Mouse (Mus musculus): ENCODE measurements at regions not wholly inside any gene's neighbourhood (a gene's known extent, or its start where the extent isn't known, plus 50 kb on each side); places are given as distances from the start of the nearest gene placed in this dataset.

DNA sequence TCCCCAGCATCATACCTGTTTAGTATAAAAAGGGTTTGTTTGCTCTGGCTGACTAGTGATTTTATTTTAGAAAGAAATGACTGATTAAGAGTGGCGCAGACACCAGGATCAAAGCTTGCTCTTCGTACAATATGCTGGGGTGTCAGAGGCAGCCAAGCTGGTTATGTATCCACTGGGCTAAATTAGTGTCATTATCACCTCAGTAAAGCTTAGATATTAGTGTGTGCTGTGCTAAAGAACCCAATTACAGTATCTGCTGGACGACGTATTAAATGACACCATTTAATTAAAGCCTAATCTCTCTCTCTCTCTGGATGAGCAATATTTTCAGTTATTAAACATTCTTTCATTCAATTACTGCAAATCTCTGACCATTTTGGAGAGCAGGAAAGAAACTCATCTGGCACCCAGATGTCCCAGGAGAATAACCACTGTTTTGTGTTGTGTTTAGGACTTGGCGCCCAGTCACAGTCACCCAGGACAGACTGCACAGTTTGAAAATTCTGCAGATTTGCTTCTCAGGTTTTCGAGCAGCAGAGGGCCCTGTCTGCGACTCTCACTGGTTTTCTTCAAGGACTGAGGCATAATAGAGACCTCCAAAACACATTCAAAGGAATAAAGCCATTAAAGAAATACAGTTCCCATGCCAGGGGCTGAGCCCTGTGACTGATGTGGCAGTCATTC, 133.1 kb upstream of the Peli2 start:
- Histone ChIP-seq H3K27ac (ENCODE audit: control insufficient read depth, insufficient read depth, low read depth, low read length) (no peak overlapping the region), H3K4me1 (ENCODE audit: control insufficient read depth, insufficient read depth, low read length) (no peaks in the 10 kb centered on the region), H3K27me3 (ENCODE audit: control insufficient read depth, insufficient read depth, low read length) (no peaks in the 10 kb centered on the region), H3K36me3 (ENCODE audit: control insufficient read depth, insufficient read depth, low read length) (no peaks in the 10 kb centered on the region), H3K4me3 (ENCODE audit: control insufficient read depth, low read depth, low read length) (no peak overlapping the region)
- TF ChIP-seq CTCF (IDR thresholded peaks at IDR 0.05; ENCODE audit: control insufficient read depth, insufficient read depth, insufficient replicate concordance, low read depth, low read length), result no peak
- TF ChIP-seq POLR2A (IDR thresholded peaks at IDR 0.05; ENCODE audit: control insufficient read depth, low read depth, low read length), result no peak

DNA sequence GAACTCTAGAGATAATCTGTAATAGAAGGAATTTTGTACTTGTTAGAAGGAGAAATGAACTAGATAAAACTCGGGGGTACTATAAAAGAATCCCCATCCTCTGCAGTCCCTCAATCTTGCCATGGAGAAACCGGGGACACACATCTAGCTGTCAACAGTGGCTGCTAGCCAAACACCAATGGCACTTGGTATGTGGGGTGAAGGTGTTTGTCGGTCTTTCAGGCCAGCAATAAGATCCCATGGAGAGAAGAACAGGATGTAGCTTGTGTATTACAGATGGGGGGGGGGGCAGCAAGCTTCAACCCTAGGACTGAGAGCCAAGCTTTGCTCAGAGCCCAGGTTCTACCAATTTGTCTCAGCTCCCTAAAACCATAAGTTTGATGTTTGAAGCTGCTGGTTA, 132.5 kb upstream of the Peli2 start:
- Histone ChIP-seq H3K27me3 (ENCODE audit: control insufficient read depth, insufficient read depth, low read length) (no peaks in the 10 kb centered on the region), H3K4me3 (ENCODE audit: control insufficient read depth, low read depth, low read length) (no peak overlapping the region), H3K36me3 (ENCODE audit: control insufficient read depth, insufficient read depth, low read length) (no peaks in the 10 kb centered on the region), H3K4me1 (ENCODE audit: control insufficient read depth, insufficient read depth, low read length) (peaks cover 1% of the 10 kb centered on the region; the same call in 1 of the 2 replicates), H3K27ac (ENCODE audit: control insufficient read depth, insufficient read depth, low read depth, low read length) (no peak overlapping the region)
- TF ChIP-seq CTCF (IDR thresholded peaks at IDR 0.05; ENCODE audit: control insufficient read depth, insufficient read depth, insufficient replicate concordance, low read depth, low read length) (no peak), POLR2A (IDR thresholded peaks at IDR 0.05; ENCODE audit: control insufficient read depth, low read depth, low read length) (no peak)

DNA sequence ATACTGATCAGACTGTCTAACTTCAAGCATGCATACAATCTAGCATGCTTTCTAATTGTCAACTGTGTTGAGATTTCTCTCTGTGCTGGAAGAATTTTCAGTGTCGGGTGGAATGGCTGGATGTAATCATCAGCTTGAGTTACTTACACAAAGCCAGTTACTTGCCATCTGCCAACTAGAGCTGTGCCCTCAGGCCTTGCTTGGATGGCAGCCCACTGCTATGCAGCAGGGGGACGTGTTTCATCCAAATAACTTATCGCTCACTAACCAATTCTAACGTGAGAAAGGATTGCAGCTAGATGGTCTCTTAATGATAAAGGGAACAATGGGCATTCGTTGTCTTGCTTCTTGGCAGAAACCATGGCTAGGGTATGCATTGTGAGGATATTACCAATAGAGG, 131.3 kb upstream of the Peli2 start:
- no peak overlapping the region for H3K27ac ChIP-seq (ENCODE audit: control insufficient read depth, insufficient read depth, low read depth, low read length)
- H3K27me3 ChIP-seq (ENCODE audit: control insufficient read depth, insufficient read depth, low read length), result no peaks in the 10 kb centered on the region
- no peak overlapping the region for H3K4me3 ChIP-seq (ENCODE audit: control insufficient read depth, low read depth, low read length)
- no peak for TF ChIP-seq CTCF (IDR thresholded peaks at IDR 0.05; ENCODE audit: control insufficient read depth, insufficient read depth, insufficient replicate concordance, low read depth, low read length)
- no peak for TF ChIP-seq POLR2A (IDR thresholded peaks at IDR 0.05; ENCODE audit: control insufficient read depth, low read depth, low read length)
- no peaks in the 10 kb centered on the region for H3K36me3 ChIP-seq (ENCODE audit: control insufficient read depth, insufficient read depth, low read length)
- H3K4me1 ChIP-seq (ENCODE audit: control insufficient read depth, insufficient read depth, low read length), result peaks cover 3% of the 10 kb centered on the region; the same call in 1 of the 2 replicates

- Histone ChIP-seq H3K27ac (ENCODE audit: control insufficient read depth, insufficient read depth, low read depth, low read length) (no peak overlapping the region), H3K4me1 (ENCODE audit: control insufficient read depth, insufficient read depth, low read length) (peaks cover 3% of the 10 kb centered on the region; the same call in 1 of the 2 replicates), H3K27me3 (ENCODE audit: control insufficient read depth, insufficient read depth, low read length) (no peaks in the 10 kb centered on the region), H3K36me3 (ENCODE audit: control insufficient read depth, insufficient read depth, low read length) (no peaks in the 10 kb centered on the region), H3K4me3 (ENCODE audit: control insufficient read depth, low read depth, low read length) (no peak overlapping the region)
- no peak for TF ChIP-seq CTCF (IDR thresholded peaks at IDR 0.05; ENCODE audit: control insufficient read depth, insufficient read depth, insufficient replicate concordance, low read depth, low read length)
- TF ChIP-seq POLR2A (IDR thresholded peaks at IDR 0.05; ENCODE audit: control insufficient read depth, low read depth, low read length), result no peak
These were observed 129.9 kb upstream of the Peli2 start for GRCm38 (mm10) chr14:47990716-47991115.

- Histone ChIP-seq H3K4me1 (ENCODE audit: control insufficient read depth, insufficient read depth, low read length) (peaks cover 3% of the 10 kb centered on the region; the same call in 1 of the 2 replicates), H3K36me3 (ENCODE audit: control insufficient read depth, insufficient read depth, low read length) (no peaks in the 10 kb centered on the region), H3K27me3 (ENCODE audit: control insufficient read depth, insufficient read depth, low read length) (no peaks in the 10 kb centered on the region), H3K27ac (ENCODE audit: control insufficient read depth, insufficient read depth, low read depth, low read length) (no peak overlapping the region), H3K4me3 (ENCODE audit: control insufficient read depth, low read depth, low read length) (no peak overlapping the region)
- TF ChIP-seq CTCF (IDR thresholded peaks at IDR 0.05; ENCODE audit: control insufficient read depth, insufficient read depth, insufficient replicate concordance, low read depth, low read length) (no peak), POLR2A (IDR thresholded peaks at IDR 0.05; ENCODE audit: control insufficient read depth, low read depth, low read length) (no peak)
These were observed 129.1 kb upstream of the Peli2 start for GRCm38 (mm10) chr14:47991546-47991945.

GRCm38 (mm10) chr14:47992091-47992490, 128.5 kb upstream of the Peli2 start:
- no peak for TF ChIP-seq CTCF (IDR thresholded peaks at IDR 0.05; ENCODE audit: control insufficient read depth, insufficient read depth, insufficient replicate concordance, low read depth, low read length)
- TF ChIP-seq POLR2A (IDR thresholded peaks at IDR 0.05; ENCODE audit: control insufficient read depth, low read depth, low read length), result no peak
- H3K27me3 ChIP-seq (ENCODE audit: control insufficient read depth, insufficient read depth, low read length), result no peaks in the 10 kb centered on the region
- no peak overlapping the region for H3K4me3 ChIP-seq (ENCODE audit: control insufficient read depth, low read depth, low read length)
- no peaks in the 10 kb centered on the region for H3K36me3 ChIP-seq (ENCODE audit: control insufficient read depth, insufficient read depth, low read length)
- peaks cover 3% of the 10 kb centered on the region; the same call in 1 of the 2 replicates for H3K4me1 ChIP-seq (ENCODE audit: control insufficient read depth, insufficient read depth, low read length)
- H3K27ac ChIP-seq (ENCODE audit: control insufficient read depth, insufficient read depth, low read depth, low read length), result no peak overlapping the region

DNA sequence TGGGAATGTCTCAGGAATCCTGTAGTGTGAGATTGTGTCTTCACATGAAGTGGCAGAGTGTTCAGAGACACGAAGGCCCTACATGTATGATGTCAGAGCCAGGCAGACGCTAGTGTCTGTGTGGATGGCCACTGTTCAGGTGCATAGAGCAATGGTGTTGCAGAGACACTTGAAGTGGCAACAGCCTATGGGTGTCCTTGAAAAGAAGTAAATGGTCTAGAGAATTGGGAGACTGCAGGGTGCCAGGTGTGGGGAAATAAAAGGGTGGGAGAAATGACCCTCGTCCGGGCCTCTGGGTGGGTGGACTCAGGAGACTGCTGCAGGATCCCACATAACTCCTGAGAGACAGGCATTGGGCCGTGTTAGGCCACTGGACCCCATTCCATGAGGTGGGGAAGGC, 127.8 kb upstream of the Peli2 start:
- Histone ChIP-seq H3K4me3 (ENCODE audit: control insufficient read depth, low read depth, low read length) (peak overlapping the region; percentile 71), H3K27ac (ENCODE audit: control insufficient read depth, insufficient read depth, low read depth, low read length) (no peak overlapping the region), H3K4me1 (ENCODE audit: control insufficient read depth, insufficient read depth, low read length) (peaks cover 3% of the 10 kb centered on the region; the same call in 1 of the 2 replicates), H3K36me3 (ENCODE audit: control insufficient read depth, insufficient read depth, low read length) (no peaks in the 10 kb centered on the region), H3K27me3 (ENCODE audit: control insufficient read depth, insufficient read depth, low read length) (no peaks in the 10 kb centered on the region)
- TF ChIP-seq CTCF (IDR thresholded peaks at IDR 0.05; ENCODE audit: control insufficient read depth, insufficient read depth, insufficient replicate concordance, low read depth, low read length) (no peak), POLR2A (IDR thresholded peaks at IDR 0.05; ENCODE audit: control insufficient read depth, low read depth, low read length) (no peak)
